Mouse (Mus musculus) neural tube, embryonic 12.5 days (tissue): ENCODE results near the gene U90926. TPM values are rescaled to one million over a fixed set of nuclear protein-coding genes. Genes with fewer than 3 reads are reported as not detected.

Experiments
- ATAC-seq: fragments of 200-750 bp; cut with Nextera tagmentation; 2 replicates; pipeline ENCODE4 v1.8.0; 2017; ENCODE audit warnings: low read depth, mild to moderate bottlenecking, moderate TSS enrichment, moderate library complexity; ENCODE audit not compliant: low FRiP score
- H3K27ac ChIP-seq: fragments of 300-500 bp; sonication (generic); 2 replicates; pipeline ENCODE4 v1.5.1; 2016
- H3K27me3 ChIP-seq: fragments of 300-500 bp; sonication (generic); replicated peaks from 2 replicates; pipeline ENCODE4 v1.6.1; 2016; ENCODE audit warnings: mild to moderate bottlenecking
- H3K36me3 ChIP-seq: fragments of 300-500 bp; sonication (generic); 2 replicates; pipeline ENCODE4 v1.6.1; 2016; ENCODE audit warnings: mild to moderate bottlenecking
- H3K4me1 ChIP-seq: fragments of 300-500 bp; sonication (generic); 2 replicates; pipeline ENCODE4 v1.6.1; 2016
- H3K4me2 ChIP-seq: fragments of 300-500 bp; sonication (generic); replicated peaks from 2 replicates; pipeline ENCODE4 v1.6.1; 2016; ENCODE audit warnings: mild to moderate bottlenecking
- H3K4me3 ChIP-seq: fragments of 300-500 bp; sonication (generic); 2 replicates; pipeline ENCODE4 v1.5.1; 2016
- H3K9ac ChIP-seq: fragments of 300-500 bp; sonication (generic); 2 replicates; pipeline ENCODE4 v1.6.1; 2016; ENCODE audit warnings: mild to moderate bottlenecking
- H3K9me3 ChIP-seq: fragments of 300-500 bp; sonication (generic); 2 replicates; pipeline ENCODE4 v1.6.1; 2016; ENCODE audit warnings: mild to moderate bottlenecking
- WGBS: fragments of 180-500 bp; shearing (Covaris S2); methylation state at CpG from one replicate; pipeline ENCODE4 v1.1.7; 2016; 5-methylcytosine and 5-hydroxymethylcytosine counted together
- polyA plus RNA-seq: library from polyadenylated mRNA; unstranded; fragments of >200 nt; fragmentation: Nextera tagmentation; extraction: Ambion mirVana; gene quantifications from 2 replicates; pipeline ENCODE4 v1.2.1, GENCODE M21; 2016

U90926 gene
- not detected in 2 replicates for polyA plus RNA-seq

DNA sequence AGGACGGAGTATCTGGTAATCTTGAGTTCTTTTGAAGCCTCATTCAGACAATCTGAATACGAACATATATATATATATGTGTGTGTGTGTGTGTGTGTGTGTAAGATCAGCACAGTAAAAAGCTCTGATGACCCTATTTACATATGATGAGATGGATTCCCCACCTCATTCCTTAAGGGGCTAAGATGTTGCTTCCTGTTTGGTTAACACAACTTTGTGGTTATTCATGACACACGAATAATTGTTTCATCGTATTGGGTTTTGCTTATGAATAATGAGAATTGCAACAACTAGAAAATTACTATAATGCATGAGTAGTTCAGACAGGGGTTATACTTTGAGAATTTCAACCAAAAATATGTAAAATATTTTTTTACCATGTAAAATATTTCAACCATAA is at the start of gene U90926:
Gene U90926, minus strand, starts transcription at position 101 of the 400 bp plus-strand sequence.
- H3K27me3 ChIP-seq = no peaks in the 10 kb centered on the region
- H3K27ac ChIP-seq = no peak within 1 kb of the TSS
- 93% methylated on average over 4 of the region's 4 CpGs for WGBS
- no peaks in the 10 kb centered on the region for H3K9me3 ChIP-seq
- no peaks in the 10 kb centered on the region for H3K4me1 ChIP-seq
- ATAC-seq = no peak
- H3K4me3 ChIP-seq = no peak within 1 kb of the TSS
- H3K9ac ChIP-seq = no peak within 1 kb of the TSS
- H3K36me3 ChIP-seq = no peaks in the 10 kb centered on the region
- H3K4me2 ChIP-seq = no peak within 1 kb of the TSS

GRCm38 (mm10) chr5:92263761-92264359 is 48.7 kb upstream of the U90926 start:
- 26% methylated on average over 4 of the region's 4 CpGs for WGBS
- no peak overlapping the region for H3K4me3 ChIP-seq
- no peak overlapping the region for H3K27ac ChIP-seq
- no peak overlapping the region for H3K4me2 ChIP-seq
- no peak overlapping the region for H3K9ac ChIP-seq
- H3K4me1 ChIP-seq = peaks cover 5% of the 10 kb centered on the region
- no peaks in the 10 kb centered on the region for H3K9me3 ChIP-seq
- H3K36me3 ChIP-seq = no peaks in the 10 kb centered on the region
- peak; percentile 90 for ATAC-seq
- no peaks in the 10 kb centered on the region for H3K27me3 ChIP-seq

GRCm38 (mm10) chr5:92262646-92263045 is 47.4 kb upstream of the U90926 start:
- Histone ChIP-seq H3K4me1 (peaks cover 5% of the 10 kb centered on the region), H3K4me3 (no peak overlapping the region), H3K9ac (no peak overlapping the region), H3K36me3 (no peaks in the 10 kb centered on the region), H3K27ac (no peak overlapping the region), H3K27me3 (no peaks in the 10 kb centered on the region), H3K9me3 (no peaks in the 10 kb centered on the region), H3K4me2 (no peak overlapping the region)
- 92% methylated on average over 8 of the region's 8 CpGs for WGBS
- no peak for ATAC-seq

GRCm38 (mm10) chr5:92256218-92256617 is 41.0 kb upstream of the U90926 start, which contains the start of gene Ppef2:
Gene Ppef2, minus strand, starts transcription at chr5:92256278.
- H3K4me2 ChIP-seq = no peak within 1 kb of the TSS
- H3K9ac ChIP-seq = no peak within 1 kb of the TSS
- 0 out of 2 replicates have a peak, but pooled peaks cover 4% of the 10 kb centered on the region for H3K4me1 ChIP-seq
- no peak within 1 kb of the TSS for H3K4me3 ChIP-seq
- no peak within 1 kb of the TSS for H3K27ac ChIP-seq
- no peaks in the 10 kb centered on the region for H3K36me3 ChIP-seq
- no peaks in the 10 kb centered on the region for H3K27me3 ChIP-seq
- WGBS = 10% methylated on average over 6 of the region's 6 CpGs
- no peak for ATAC-seq
- no peaks in the 10 kb centered on the region for H3K9me3 ChIP-seq

GRCm38 (mm10) chr5:92254476-92254875 is 39.3 kb upstream of the U90926 start:
- Histone ChIP-seq H3K9ac (no peak overlapping the region), H3K27ac (no peak overlapping the region), H3K4me2 (no peak overlapping the region), H3K4me3 (no peak overlapping the region), H3K4me1 (0 out of 2 replicates have a peak, but pooled peaks cover 4% of the 10 kb centered on the region), H3K27me3 (no peaks in the 10 kb centered on the region), H3K9me3 (no peaks in the 10 kb centered on the region), H3K36me3 (no peaks in the 10 kb centered on the region)
- WGBS = 55% methylated on average over 6 of the region's 6 CpGs
- ATAC-seq = no peak

- H3K27me3 ChIP-seq = no peaks in the 10 kb centered on the region
- H3K27ac ChIP-seq = no peak overlapping the region
- H3K4me3 ChIP-seq = no peak overlapping the region
- no peak overlapping the region for H3K9ac ChIP-seq
- no peak for ATAC-seq
- H3K4me2 ChIP-seq = peak overlapping the region; percentile 24; the same call in 1 of the 2 replicates
- 31% methylated on average over 18 of the region's 18 CpGs for WGBS
- H3K36me3 ChIP-seq = no peaks in the 10 kb centered on the region
- H3K9me3 ChIP-seq = no peaks in the 10 kb centered on the region
- H3K4me1 ChIP-seq = 0 out of 2 replicates have a peak, but pooled peaks cover 4% of the 10 kb centered on the region
These were observed 37.7 kb upstream of the U90926 start for GRCm38 (mm10) chr5:92252797-92253343.

- ATAC-seq = no peak
- Histone ChIP-seq H3K9ac (no peak overlapping the region), H3K9me3 (no peaks in the 10 kb centered on the region), H3K4me3 (no peak overlapping the region), H3K27me3 (no peaks in the 10 kb centered on the region), H3K4me2 (no peak overlapping the region), H3K4me1 (0 out of 2 replicates have a peak, but pooled peaks cover 4% of the 10 kb centered on the region), H3K36me3 (no peaks in the 10 kb centered on the region), H3K27ac (no peak overlapping the region)
- 93% methylated on average over 6 of the region's 6 CpGs for WGBS
These were observed 36.8 kb upstream of the U90926 start for GRCm38 (mm10) chr5:92252031-92252430.

- Histone ChIP-seq H3K9ac (no peak overlapping the region), H3K4me1 (0 out of 2 replicates have a peak, but pooled peaks cover 4% of the 10 kb centered on the region), H3K36me3 (no peaks in the 10 kb centered on the region), H3K9me3 (no peaks in the 10 kb centered on the region), H3K27me3 (no peaks in the 10 kb centered on the region), H3K27ac (no peak overlapping the region), H3K4me2 (no peak overlapping the region), H3K4me3 (no peak overlapping the region)
- 86% methylated on average over 11 of the region's 11 CpGs for WGBS
- ATAC-seq = no peak
These were observed 33.4 kb upstream of the U90926 start for GRCm38 (mm10) chr5:92248614-92249013.

DNA sequence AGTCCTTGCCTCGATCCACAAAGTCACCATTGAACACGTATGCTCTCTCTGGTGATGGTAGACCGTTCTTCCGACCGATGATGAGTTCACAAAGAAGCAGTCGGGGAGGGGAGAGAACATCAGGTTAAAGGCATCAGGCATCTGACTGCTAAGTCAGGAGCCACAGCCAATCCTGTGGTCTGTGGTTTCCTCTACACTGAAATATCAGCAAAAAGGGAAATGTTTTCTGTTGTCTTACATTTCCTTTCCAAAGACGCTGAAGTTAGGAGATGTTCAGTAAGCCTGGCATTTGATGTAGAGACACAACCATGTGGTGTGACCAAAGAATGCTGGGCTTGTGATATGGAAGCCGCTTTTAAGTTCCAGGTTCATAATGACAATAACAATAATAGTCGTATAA is 30.3 kb upstream of the U90926 start:
- Histone ChIP-seq H3K4me3 (no peak overlapping the region), H3K9me3 (no peaks in the 10 kb centered on the region), H3K4me2 (no peak overlapping the region), H3K4me1 (no peaks in the 10 kb centered on the region), H3K27me3 (no peaks in the 10 kb centered on the region), H3K27ac (no peak overlapping the region), H3K36me3 (no peaks in the 10 kb centered on the region), H3K9ac (no peak overlapping the region)
- WGBS = 91% methylated on average over 9 of the region's 9 CpGs
- ATAC-seq = no peak

DNA sequence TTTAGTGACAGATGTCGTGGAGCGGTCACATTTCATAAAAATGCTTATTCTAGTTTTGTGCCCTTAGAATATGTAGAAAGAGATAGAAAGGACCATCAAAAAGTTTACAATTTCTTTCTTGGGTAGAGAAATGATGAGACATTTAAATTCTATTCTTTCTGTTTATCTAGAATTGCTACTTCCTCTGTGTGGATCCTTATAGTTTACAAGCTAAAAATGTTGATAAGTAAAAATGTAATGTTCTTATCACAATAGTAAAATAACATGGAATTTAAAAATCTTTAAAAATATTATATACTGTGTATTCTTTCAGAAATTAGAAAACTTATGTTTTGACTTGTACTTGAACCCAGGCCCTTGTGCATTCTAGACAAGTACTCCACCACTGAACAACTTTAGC is 29.7 kb upstream of the U90926 start:
- H3K27me3 ChIP-seq = no peaks in the 10 kb centered on the region
- 100% methylated on average over 2 of the region's 2 CpGs for WGBS

DNA sequence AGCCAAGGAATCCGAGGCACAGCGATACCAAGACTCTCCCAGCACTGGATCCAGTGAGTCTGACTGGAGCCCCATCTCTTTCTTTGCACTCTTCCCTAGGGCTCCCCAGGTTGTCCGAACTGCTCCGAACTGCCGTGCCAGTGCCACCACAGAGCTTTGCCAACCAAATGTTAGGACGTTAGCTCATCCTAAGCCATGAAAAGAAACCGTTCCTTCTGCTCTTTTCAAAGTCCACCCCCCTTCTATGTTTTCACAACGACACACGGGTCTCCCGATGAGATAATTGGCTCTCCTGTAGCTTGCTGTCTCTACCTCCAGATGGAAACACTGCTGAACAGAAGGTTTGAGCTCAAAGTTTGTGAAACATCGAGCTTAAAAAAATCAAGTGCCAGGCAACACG is 25.6 kb upstream of the U90926 start:
- H3K4me1 ChIP-seq = no peaks in the 10 kb centered on the region
- H3K36me3 ChIP-seq = no peaks in the 10 kb centered on the region
- H3K27ac ChIP-seq = no peak overlapping the region
- no peak overlapping the region for H3K9ac ChIP-seq
- ATAC-seq = no peak
- WGBS = 93% methylated on average over 12 of the region's 12 CpGs
- H3K4me2 ChIP-seq = no peak overlapping the region
- no peaks in the 10 kb centered on the region for H3K27me3 ChIP-seq
- H3K9me3 ChIP-seq = no peaks in the 10 kb centered on the region
- H3K4me3 ChIP-seq = no peak overlapping the region

More for the DNA sequence above, 29.7 kb upstream of the U90926 start:
- Histone ChIP-seq H3K27ac (no peak overlapping the region), H3K4me2 (no peak overlapping the region), H3K9ac (no peak overlapping the region), H3K4me1 (no peaks in the 10 kb centered on the region), H3K9me3 (no peaks in the 10 kb centered on the region), H3K36me3 (no peaks in the 10 kb centered on the region), H3K4me3 (no peak overlapping the region)
- ATAC-seq = no peak

DNA sequence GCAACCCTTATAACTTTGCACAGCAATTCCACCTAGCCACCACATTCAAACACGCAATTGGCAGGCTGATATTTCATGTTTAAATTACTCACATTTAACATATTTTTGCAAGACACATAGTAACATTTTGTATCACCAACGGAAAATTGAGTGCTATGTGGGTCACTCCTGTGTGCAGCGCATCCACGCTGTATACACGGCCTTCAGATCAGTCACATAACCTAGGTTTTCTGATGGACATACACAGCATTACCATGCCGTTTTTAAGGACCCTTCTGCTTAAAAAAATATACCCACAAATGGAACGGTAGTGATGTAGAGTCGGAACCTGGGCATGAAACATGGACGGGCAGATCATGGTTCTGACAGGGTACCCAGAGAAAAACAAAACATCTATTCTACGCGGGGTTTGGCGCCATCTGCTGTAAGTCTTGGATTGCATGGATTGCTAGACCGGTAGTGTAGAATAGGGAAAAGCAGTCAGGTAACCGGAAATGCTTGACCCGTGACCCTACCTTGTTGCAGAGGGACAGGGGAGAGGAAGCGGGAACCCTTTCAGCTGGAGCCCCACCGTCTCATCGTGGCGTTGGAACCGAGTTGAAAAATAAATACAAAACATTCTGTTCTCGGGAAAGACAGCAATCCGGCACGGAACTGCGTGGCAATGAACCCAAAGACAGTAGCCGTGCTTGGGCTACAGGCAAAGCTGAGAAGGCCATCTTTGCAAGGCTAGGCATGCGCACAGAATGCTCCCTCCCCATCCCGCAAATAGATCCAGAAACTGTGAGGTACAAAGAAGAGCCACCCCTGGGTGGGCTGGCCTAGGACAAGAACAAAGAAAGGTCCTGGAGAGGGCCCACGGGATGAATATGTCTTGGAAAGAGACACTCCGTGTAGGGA is 24.4 kb upstream of the U90926 start:
- Histone ChIP-seq H3K4me3 (no peak overlapping the region), H3K27ac (no peak overlapping the region), H3K4me2 (peak overlapping the region; percentile 3; the same call in 1 of the 2 replicates), H3K9me3 (no peaks in the 10 kb centered on the region), H3K9ac (no peak overlapping the region), H3K4me1 (no peaks in the 10 kb centered on the region), H3K36me3 (no peaks in the 10 kb centered on the region), H3K27me3 (no peaks in the 10 kb centered on the region)
- peak; percentile 58 for ATAC-seq
- 50% methylated on average over 29 of the region's 29 CpGs for WGBS
